Mouse (Mus musculus) forebrain, embryonic 14.5 days (tissue): Measurements from ENCODE around the gene Lrrc4. TPM values are rescaled to one million over a fixed set of nuclear protein-coding genes. Genes with fewer than 3 reads are reported as not detected.

Source experiments
- ATAC-seq: fragments of 200-750 bp; cut with Nextera tagmentation; 2 replicates; pipeline ENCODE4 v1.8.0; 2017; ENCODE audit warnings: mild to moderate bottlenecking, moderate library complexity
- DNase-seq: peaks from one replicate; pipeline ENCODE4 v3.0.0-alpha.2; 2015; ENCODE audit warnings: low spot score
- H3K27ac ChIP-seq: fragments of 300-500 bp; sonication (generic); 2 replicates; pipeline ENCODE4 v1.5.1; 2014; ENCODE audit warnings: low read depth, mild to moderate bottlenecking, control low read depth, low read length, moderate library complexity
- H3K27me3 ChIP-seq: fragments of 300-500 bp; sonication (generic); replicated peaks from 2 replicates; pipeline ENCODE4 v1.6.1; 2014; ENCODE audit warnings: low read length, control low read depth, mixed read lengths; ENCODE audit not compliant: control insufficient read depth, insufficient read depth
- H3K36me3 ChIP-seq: fragments of 300-500 bp; sonication (generic); 2 replicates; pipeline ENCODE4 v1.6.1; 2014; ENCODE audit warnings: low read length, control low read depth; ENCODE audit not compliant: control insufficient read depth, insufficient read depth
- H3K4me1 ChIP-seq: fragments of 300-500 bp; sonication (generic); 2 replicates; pipeline ENCODE4 v1.6.1; 2014; ENCODE audit warnings: antibody characterized with exemption, low read length, control low read depth; ENCODE audit not compliant: control insufficient read depth, insufficient read depth
- H3K4me2 ChIP-seq: fragments of 300-500 bp; sonication (generic); 2 replicates; pipeline ENCODE4 v1.6.1; 2014; ENCODE audit warnings: mild to moderate bottlenecking, control low read depth, low read length
- H3K4me3 ChIP-seq: fragments of 300-500 bp; sonication (generic); 2 replicates; pipeline ENCODE4 v1.5.1; 2014; ENCODE audit warnings: low read depth, low read length, control low read depth
- H3K9ac ChIP-seq: fragments of 300-500 bp; sonication (generic); 2 replicates; pipeline ENCODE4 v1.6.1; 2014; ENCODE audit warnings: mild to moderate bottlenecking, low read length, control low read depth, moderate library complexity
- H3K9me3 ChIP-seq: fragments of 300-500 bp; sonication (generic); replicated peaks from 2 replicates; pipeline ENCODE4 v1.6.1; 2016; ENCODE audit warnings: low read length, control low read depth, mixed read lengths; ENCODE audit not compliant: control insufficient read depth
- WGBS: fragments of 180-500 bp; shearing (Covaris S2); extraction: QIAGEN DNeasy Blood & Tissue Kit; methylation state at CpG from one replicate; pipeline ENCODE4 v1.1.7; 2014; 5-methylcytosine and 5-hydroxymethylcytosine counted together
- polyA plus RNA-seq: library from polyadenylated mRNA; unstranded; fragments of >200 nt; fragmentation: Nextera tagmentation; extraction: Ambion mirVana; gene quantifications from 2 replicates; pipeline ENCODE4 v1.2.1, GENCODE M21; 2014

The Lrrc4 gene
- polyA plus RNA-seq: 5.8 and 7.6 TPM in 2 replicates

DNA sequence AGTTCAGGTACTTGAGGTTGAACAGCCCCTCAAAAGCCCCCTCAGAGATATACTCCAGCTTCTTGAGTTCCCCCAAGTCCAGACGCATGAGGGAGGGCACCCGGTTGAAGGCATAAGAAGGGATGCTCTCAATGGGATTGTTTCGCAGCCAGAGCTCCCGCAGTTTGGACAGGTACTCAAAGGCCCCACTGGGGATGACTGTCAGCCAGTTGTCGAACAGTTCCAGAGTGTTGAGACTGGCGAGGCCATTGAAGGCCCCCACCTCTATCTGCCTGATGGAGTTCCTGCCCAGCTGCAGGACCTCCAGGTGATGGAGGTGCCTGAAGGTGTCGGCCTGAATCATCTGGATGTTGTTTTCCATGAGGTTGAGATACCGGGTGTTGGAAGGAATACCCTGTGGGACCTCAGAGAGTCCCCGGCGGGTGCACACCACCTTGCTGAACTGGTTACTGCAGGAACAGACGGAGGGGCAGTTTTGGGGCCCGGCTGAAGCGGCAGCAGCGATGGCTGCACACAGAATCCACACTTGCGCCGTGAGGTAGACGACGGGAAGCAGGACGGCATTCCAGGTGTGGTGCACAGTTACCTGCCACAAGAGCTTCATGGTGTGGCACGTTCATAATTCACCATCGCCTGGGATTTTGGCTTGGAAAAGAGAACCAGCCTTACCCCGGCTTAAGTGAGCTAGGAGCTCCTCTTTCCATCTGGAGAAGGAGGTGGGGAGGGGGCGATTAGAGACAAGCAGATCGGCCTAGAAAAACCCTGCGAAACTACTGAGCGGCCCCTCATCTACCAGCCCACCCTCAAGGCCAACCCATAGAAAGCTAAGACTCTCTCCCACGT lies at the start of gene Lrrc4:
Gene Lrrc4, minus strand, starts transcription at position 737 of the 843 bp plus-strand sequence.
- Histone ChIP-seq H3K4me3 (peak within 1 kb of the TSS; percentile 74), H3K9ac (peak within 1 kb of the TSS; percentile 92), H3K4me1 (peaks cover 44% of the 10 kb centered on the region), H3K4me2 (peak within 1 kb of the TSS; percentile 96), H3K27me3 (no peaks in the 10 kb centered on the region), H3K9me3 (no peaks in the 10 kb centered on the region), H3K36me3 (0 out of 2 replicates have a peak, but pooled peaks cover 8% of the 10 kb centered on the region), H3K27ac (peak within 1 kb of the TSS; percentile 95)
- WGBS: 19% methylated on average over 27 of the region's 27 CpGs
- ATAC-seq (no peak), DNase-seq (peak; percentile 44)

DNA sequence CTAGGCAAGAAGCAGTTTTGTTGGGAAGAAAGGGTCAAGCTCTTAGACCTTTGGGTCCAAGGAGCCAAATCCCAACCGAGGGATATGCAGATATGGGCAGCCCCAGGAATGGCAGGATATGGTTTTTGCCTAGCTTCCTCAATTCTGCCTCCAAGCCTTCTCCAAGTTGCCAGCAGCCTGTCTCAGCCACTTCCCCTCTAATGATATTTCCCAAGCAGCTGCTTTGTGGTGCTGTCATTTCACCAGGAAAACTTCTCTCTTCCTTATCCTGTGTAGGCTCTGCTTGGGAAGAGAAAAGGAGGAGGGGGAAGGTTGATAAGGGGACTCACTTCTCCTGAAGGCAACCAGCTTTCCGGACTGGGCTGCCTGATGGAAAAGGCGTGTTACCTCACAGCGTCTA lies 49.4 kb upstream of the Lrrc4 start:
- Histone ChIP-seq H3K9ac (no peak overlapping the region), H3K36me3 (peaks cover 17% of the 10 kb centered on the region), H3K27ac (no peak overlapping the region), H3K4me1 (peaks cover 24% of the 10 kb centered on the region), H3K27me3 (no peaks in the 10 kb centered on the region), H3K9me3 (no peaks in the 10 kb centered on the region), H3K4me2 (no peak overlapping the region), H3K4me3 (no peak overlapping the region)
- DNase-seq (no peak), ATAC-seq (no peak)
- 92% methylated on average over 4 of the region's 4 CpGs for WGBS

DNA sequence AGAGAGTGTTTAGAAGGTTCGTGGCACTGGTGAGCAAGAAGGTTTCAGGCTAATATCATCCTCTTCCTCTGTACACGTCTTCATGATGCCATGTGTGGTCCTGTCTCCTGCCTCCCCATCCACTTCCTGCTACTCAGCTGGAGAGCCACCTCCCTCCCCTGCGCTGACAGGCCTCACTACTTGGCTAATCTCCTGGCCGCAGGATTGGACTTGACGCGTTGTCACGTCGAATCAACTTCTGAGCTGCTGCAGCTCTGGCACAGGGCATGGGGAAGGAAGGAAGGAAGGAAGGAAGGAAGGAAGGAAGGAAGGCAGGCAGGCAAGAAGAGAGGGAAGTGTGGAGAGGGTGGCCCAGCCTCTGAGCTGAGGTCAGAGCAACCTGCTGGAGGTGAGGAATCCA lies 47.8 kb upstream of the Lrrc4 start:
- ATAC-seq (no peak), DNase-seq (no peak)
- Histone ChIP-seq H3K27me3 (no peaks in the 10 kb centered on the region), H3K4me1 (peaks cover 25% of the 10 kb centered on the region), H3K36me3 (peaks cover 6% of the 10 kb centered on the region; the same call in 1 of the 2 replicates), H3K9ac (no peak overlapping the region), H3K9me3 (no peaks in the 10 kb centered on the region), H3K4me3 (no peak overlapping the region), H3K4me2 (no peak overlapping the region), H3K27ac (no peak overlapping the region)
- 78% methylated on average over 8 of the region's 8 CpGs for WGBS

DNA sequence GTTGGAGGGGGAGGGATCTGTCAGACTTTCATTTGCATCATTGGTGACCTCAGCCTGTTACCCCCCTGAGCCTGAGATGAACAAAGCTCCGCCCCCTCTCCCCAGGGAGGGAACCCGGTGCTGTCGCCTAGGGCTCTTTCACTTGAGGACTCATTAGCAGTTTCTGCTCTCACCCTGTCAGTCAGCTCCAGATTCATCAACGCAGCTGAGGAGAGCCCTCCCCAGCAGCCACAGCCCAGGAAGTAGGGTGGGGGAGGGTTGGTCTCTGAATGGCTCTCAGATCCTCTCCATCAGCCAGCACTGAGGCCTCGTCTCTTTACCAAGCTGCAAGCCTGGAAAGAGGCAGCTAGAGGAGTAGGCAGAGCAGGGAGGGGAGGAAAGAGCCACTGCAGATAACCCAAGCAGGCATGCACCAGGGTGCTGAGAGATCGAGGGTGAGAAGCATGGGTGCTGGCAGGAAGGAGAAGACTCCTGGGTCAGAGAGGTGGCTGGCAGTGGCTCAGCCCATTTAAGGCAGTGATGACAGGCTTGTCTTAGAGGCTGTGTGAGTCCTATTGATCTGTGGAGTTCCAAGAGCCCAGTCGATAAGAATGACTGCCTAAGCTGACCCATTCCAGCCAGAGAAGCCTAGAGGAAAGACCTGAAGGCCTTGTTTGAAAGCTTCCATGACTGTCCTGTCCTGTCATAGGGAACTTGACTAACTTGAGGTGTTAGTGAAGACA lies 46.6 kb upstream of the Lrrc4 start:
- no peak overlapping the region for H3K9ac ChIP-seq
- H3K36me3 ChIP-seq: peaks cover 2% of the 10 kb centered on the region; the same call in 1 of the 2 replicates
- 6% methylated on average over 7 of the region's 7 CpGs for WGBS
- no peak overlapping the region for H3K27ac ChIP-seq
- DNase-seq (peak; percentile 92), ATAC-seq (peak; percentile 92)
- peaks cover 29% of the 10 kb centered on the region for H3K4me1 ChIP-seq
- no peak overlapping the region for H3K4me2 ChIP-seq
- no peaks in the 10 kb centered on the region for H3K27me3 ChIP-seq
- no peak overlapping the region for H3K4me3 ChIP-seq
- no peaks in the 10 kb centered on the region for H3K9me3 ChIP-seq

DNA sequence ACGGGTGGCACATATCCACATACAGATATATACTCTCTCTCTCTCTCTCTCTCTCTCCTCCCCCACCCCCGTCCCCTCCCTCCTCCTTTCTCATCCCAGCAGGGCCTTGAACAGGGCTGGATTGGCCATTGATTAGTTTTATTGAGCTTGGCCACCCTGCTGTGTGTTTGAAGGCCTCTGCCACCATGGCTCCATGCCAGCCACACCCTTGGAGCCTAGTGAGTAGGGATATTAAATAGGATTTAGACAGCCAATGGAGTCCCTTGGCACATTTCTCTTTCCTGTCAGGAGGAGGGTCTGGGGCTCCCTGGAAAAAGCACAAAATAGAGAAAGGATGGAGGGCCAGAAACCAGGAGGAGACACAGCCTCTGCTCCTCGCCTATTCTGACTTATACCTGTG lies 44.9 kb upstream of the Lrrc4 start:
- H3K4me1 ChIP-seq: peaks cover 34% of the 10 kb centered on the region
- H3K9ac ChIP-seq: no peak overlapping the region
- H3K4me3 ChIP-seq: no peak overlapping the region
- DNase-seq (peak; percentile 83), ATAC-seq (peak; percentile 21; the same call in 1 of the 2 replicates)
- WGBS: 14% methylated on average over 3 of the region's 3 CpGs
- no peaks in the 10 kb centered on the region for H3K27me3 ChIP-seq
- H3K36me3 ChIP-seq: no peaks in the 10 kb centered on the region
- no peak overlapping the region for H3K4me2 ChIP-seq
- H3K9me3 ChIP-seq: no peaks in the 10 kb centered on the region
- no peak overlapping the region for H3K27ac ChIP-seq

DNA sequence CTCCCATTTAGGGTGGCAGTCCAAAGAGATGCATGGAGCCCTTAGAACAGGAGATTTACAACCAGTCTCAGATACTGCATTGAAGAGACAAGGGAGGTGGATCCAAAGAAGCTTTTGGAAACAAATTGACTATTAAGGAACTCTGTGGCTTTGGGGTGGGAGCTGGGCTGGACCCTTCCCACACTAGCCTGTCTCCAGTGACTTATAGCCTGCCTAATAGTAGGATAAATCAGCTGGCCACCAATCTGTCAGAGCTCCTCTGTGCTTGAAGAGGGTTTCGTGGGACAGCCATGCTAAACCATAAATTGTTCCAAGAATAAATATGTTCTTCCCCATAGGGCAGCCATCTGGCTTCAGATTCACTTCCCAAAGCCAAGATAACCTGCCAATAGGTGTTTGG lies 43.8 kb upstream of the Lrrc4 start:
- DNase-seq (no peak), ATAC-seq (no peak)
- H3K36me3 ChIP-seq: no peaks in the 10 kb centered on the region
- 62% methylated on average over 1 of the region's 1 CpGs for WGBS
- no peak overlapping the region for H3K4me3 ChIP-seq
- H3K4me2 ChIP-seq: no peak overlapping the region
- H3K9ac ChIP-seq: no peak overlapping the region
- H3K27me3 ChIP-seq: no peaks in the 10 kb centered on the region
- no peak overlapping the region for H3K27ac ChIP-seq
- no peaks in the 10 kb centered on the region for H3K9me3 ChIP-seq
- H3K4me1 ChIP-seq: peaks cover 34% of the 10 kb centered on the region

DNA sequence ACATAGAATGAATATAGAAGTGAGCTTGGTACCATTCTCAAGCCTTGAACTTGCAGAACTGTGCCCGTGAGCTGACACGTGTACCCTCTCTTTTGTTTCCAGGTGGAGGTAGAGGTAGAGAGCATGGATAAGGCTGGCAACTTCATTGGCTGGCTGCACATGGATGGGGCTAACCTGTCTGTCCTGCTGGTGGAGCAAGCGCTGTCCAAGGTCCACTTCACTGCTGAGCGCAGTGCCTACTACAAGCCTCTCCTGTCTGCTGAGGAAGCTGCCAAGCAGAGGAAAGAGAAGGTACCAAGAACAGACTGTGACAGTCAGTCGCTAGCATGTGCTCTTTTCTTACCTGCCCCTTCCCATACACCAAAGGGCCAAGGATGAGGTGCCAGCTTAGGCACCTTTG lies 43.2 kb upstream of the Lrrc4 start:
- ATAC-seq: no peak
- no peak for DNase-seq
- Histone ChIP-seq H3K27ac (no peak overlapping the region), H3K9me3 (no peaks in the 10 kb centered on the region), H3K36me3 (no peaks in the 10 kb centered on the region), H3K9ac (no peak overlapping the region), H3K4me3 (no peak overlapping the region), H3K4me2 (no peak overlapping the region), H3K27me3 (no peaks in the 10 kb centered on the region), H3K4me1 (peaks cover 34% of the 10 kb centered on the region)
- 90% methylated on average over 5 of the region's 5 CpGs for WGBS

DNA sequence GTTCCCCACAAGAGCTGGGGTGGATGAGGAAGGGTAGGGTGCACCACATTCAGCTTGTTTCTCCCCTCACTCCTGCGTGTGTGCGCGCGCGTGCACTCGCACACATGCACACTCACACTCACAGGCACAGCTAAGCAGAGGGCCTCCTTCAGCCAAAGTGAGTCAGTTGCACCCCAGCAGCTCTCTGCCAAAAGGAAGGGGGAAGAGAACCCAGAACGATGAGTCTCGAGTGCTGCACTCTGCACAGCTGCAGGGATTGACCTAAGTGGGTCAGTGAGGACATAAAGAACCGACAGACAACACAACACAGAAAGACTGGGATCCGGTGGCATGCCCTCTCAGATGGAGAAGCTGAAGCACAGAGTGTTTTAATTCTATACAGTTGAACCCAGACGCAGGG lies 42.5 kb upstream of the Lrrc4 start:
- Histone ChIP-seq H3K27ac (no peak overlapping the region), H3K4me3 (no peak overlapping the region), H3K4me2 (no peak overlapping the region), H3K4me1 (peaks cover 34% of the 10 kb centered on the region), H3K27me3 (no peaks in the 10 kb centered on the region), H3K9ac (0 out of 2 replicates have a peak overlapping the region, but pooled peaks have one; percentile 17), H3K9me3 (no peaks in the 10 kb centered on the region), H3K36me3 (no peaks in the 10 kb centered on the region)
- 72% methylated on average over 11 of the region's 11 CpGs for WGBS
- ATAC-seq (no peak), DNase-seq (no peak)

DNA sequence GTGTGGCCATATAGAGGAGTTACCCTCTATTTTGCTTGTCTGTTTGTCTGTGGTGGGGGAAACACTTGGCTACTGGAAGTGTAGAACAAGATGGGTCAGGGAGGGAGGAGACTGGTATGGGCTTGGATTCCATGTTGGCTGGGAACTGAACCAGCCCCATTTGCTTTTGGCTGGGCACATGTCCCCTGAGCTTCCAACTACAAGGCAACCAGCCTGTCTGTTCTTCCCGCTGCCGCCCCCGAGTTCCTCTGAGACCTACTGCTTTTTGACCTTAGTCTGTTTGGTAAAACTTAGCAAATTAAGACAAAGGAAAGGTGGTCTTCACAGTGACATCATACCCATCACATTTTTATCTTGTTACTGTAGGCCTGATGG lies 40.9 kb upstream of the Lrrc4 start:
- no peak overlapping the region for H3K9ac ChIP-seq
- DNase-seq (no peak), ATAC-seq (no peak)
- H3K4me3 ChIP-seq: no peak overlapping the region
- 95% methylated on average over 3 of the region's 3 CpGs for WGBS
- H3K9me3 ChIP-seq: no peaks in the 10 kb centered on the region
- H3K27ac ChIP-seq: no peak overlapping the region
- H3K4me2 ChIP-seq: no peak overlapping the region
- H3K4me1 ChIP-seq: peaks cover 24% of the 10 kb centered on the region
- no peaks in the 10 kb centered on the region for H3K36me3 ChIP-seq
- H3K27me3 ChIP-seq: no peaks in the 10 kb centered on the region
